Mouse (Mus musculus): ENCODE measurements around the gene Gdi2. TPM values are rescaled to one million over a fixed set of nuclear protein-coding genes. Genes with fewer than 3 reads are reported as not detected.
"Not testable (repeated sequence)": the region's sequence is repeated elsewhere in the genome, so short reads cannot be mapped to it uniquely, and the experiment has no call there.

Gdi2 gene
- polyA plus RNA-seq (2015; fragmentation: Nextera tagmentation; extraction: Ambion mirVana) = 325 and 342 TPM in 2 replicates

DNA sequence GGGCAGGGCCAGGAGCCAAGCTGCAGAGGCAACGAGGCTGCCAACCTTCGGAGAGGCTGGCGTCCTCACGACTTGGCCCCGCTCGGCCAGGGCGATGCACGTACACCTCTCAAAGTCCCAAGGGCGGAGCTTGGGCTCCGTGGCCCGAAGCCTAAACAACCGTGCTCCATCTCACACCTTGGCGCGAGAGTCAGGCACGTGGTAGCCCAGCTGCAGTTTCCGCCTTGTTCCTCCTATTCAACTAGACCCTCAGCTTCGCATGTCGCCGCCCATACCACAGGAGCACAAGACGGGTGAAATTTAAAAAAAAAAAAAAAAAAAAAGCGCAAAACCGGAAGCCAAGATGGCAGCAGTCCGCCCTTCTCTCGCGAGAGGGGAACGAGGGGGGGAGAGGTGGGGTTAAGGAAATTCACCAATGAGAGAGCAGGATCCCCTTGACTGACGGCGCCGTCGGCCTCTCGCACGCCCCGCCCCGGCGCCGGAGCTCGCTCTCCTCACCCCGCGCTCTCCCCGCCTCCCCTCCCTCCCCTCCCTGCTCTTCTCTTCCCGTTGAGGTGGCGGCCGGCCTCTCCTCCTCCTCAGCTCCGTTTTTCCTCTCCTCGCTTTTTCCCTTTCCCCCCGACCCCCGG lies at the start of gene Gdi2:
TSS of gene Gdi2 (plus strand) at position 470 of the 629 bp plus-strand sequence.
- H3K9me3 ChIP-seq (replicated peaks; ENCODE audit: control insufficient read depth, low read length) = 0 out of 2 replicates have a peak, but pooled peaks cover 5% of the 10 kb centered on the region
- H3K4me1 ChIP-seq (ENCODE audit: control insufficient read depth, insufficient read depth, low read length) = peaks cover 28% of the 10 kb centered on the region
- WGBS = 1% methylated on average over 33 of the region's 47 CpGs
- ATAC-seq (replicated peaks; ENCODE audit: extremely low read depth, insufficient read depth, low FRiP score) = peak; percentile 98
- H3K9ac ChIP-seq (ENCODE audit: low read length) = peak within 1 kb of the TSS; percentile 100
- H3K4me2 ChIP-seq (ENCODE audit: low read depth, low read length) = peak within 1 kb of the TSS; percentile 89
- H3K27me3 ChIP-seq (ENCODE audit: control insufficient read depth, insufficient read depth, low read length) = no peaks in the 10 kb centered on the region
- H3K4me3 ChIP-seq (ENCODE audit: low read length) = peak within 1 kb of the TSS; percentile 100
- peak within 1 kb of the TSS; percentile 99 for H3K27ac ChIP-seq (ENCODE audit: low read length)
- H3K36me3 ChIP-seq (ENCODE audit: control insufficient read depth, insufficient read depth) = no peaks in the 10 kb centered on the region

DNA sequence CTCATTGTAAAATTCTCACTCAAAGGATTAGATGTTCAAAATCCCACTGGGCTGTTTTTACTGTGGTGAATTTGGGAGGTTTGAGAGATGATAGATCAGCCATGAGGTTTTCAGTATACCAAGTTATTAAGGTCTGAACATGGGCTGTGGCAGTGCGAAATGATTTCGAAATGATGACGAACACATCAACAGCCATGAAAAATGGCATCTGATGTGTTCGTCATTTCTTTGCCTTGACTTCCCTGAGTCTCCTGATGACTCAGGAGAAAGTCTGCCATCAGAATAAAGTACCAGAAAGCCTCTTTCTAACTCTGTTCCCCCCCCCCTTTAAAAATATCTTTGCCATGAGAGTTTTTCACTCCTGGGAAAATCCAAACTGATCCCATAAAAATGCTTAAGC lies 42.3 kb upstream of the Gdi2 start:
- no peak for ATAC-seq (replicated peaks; ENCODE audit: extremely low read depth, insufficient read depth, low FRiP score)
- Histone ChIP-seq H3K4me2 (ENCODE audit: low read depth, low read length) (no peak overlapping the region), H3K27me3 (ENCODE audit: control insufficient read depth, insufficient read depth, low read length) (no peaks in the 10 kb centered on the region), H3K9me3 (replicated peaks; ENCODE audit: control insufficient read depth, low read length) (no peaks in the 10 kb centered on the region), H3K4me3 (ENCODE audit: low read length) (no peak overlapping the region), H3K27ac (ENCODE audit: low read length) (no peak overlapping the region), H3K36me3 (ENCODE audit: control insufficient read depth, insufficient read depth) (no peaks in the 10 kb centered on the region; the same call in 1 of the 2 replicates), H3K9ac (ENCODE audit: low read length) (no peak overlapping the region), H3K4me1 (ENCODE audit: control insufficient read depth, insufficient read depth, low read length) (no peaks in the 10 kb centered on the region; the same call in 1 of the 2 replicates)
- WGBS = 83% methylated on average over 4 of the region's 4 CpGs

DNA sequence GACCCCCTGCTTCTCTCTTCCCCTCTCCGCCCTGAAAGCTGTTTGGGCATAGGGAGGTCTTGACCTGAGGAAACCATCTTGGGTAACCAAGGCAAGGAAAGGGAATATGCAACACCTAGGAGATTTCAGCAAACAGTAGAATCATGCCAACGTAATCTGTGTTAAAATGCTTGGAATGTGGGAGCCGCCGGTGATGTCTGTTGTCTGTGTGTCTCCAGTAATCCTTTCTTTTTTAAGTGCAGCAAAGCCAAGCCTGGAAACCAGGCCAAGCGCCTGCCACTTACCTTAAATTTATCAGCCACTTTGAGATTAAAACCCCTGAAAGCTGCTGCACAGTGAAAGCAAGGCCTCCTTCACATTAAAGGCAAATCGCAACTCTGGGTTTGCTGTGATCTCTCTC lies 36.8 kb upstream of the Gdi2 start:
- H3K4me3 ChIP-seq (ENCODE audit: low read length); ATAC-seq (replicated peaks; ENCODE audit: extremely low read depth, insufficient read depth, low FRiP score); H3K36me3 ChIP-seq (ENCODE audit: control insufficient read depth, insufficient read depth); H3K9ac ChIP-seq (ENCODE audit: low read length); H3K9me3 ChIP-seq (replicated peaks; ENCODE audit: control insufficient read depth, low read length); H3K27me3 ChIP-seq (ENCODE audit: control insufficient read depth, insufficient read depth, low read length); H3K4me1 ChIP-seq (ENCODE audit: control insufficient read depth, insufficient read depth, low read length); H3K4me2 ChIP-seq (ENCODE audit: low read depth, low read length); H3K27ac ChIP-seq (ENCODE audit: low read length): not testable (repeated sequence)
- 40% methylated on average over 6 of the region's 6 CpGs for WGBS

DNA sequence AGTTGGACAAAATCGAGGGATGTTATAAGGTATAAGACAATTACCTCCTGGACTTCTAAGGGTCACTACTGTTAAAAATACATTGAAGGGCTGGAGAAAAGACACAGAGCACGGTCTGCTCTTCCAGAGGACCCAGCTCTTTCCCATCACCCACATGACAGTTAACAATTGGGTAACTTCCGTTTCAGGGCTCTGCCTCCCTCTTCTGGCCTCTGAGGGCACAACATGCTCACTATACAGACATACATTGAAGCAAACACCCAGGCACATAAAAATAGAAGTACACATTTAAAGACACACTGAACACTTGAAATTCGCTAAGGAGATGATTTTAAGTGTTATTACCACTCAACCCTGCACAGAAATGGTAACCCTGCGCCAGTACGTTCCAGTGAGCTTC lies 22.5 kb upstream of the Gdi2 start:
- ATAC-seq (replicated peaks; ENCODE audit: extremely low read depth, insufficient read depth, low FRiP score); H3K27ac ChIP-seq (ENCODE audit: low read length); H3K9me3 ChIP-seq (replicated peaks; ENCODE audit: control insufficient read depth, low read length); H3K27me3 ChIP-seq (ENCODE audit: control insufficient read depth, insufficient read depth, low read length); H3K4me3 ChIP-seq (ENCODE audit: low read length); H3K4me1 ChIP-seq (ENCODE audit: control insufficient read depth, insufficient read depth, low read length); H3K4me2 ChIP-seq (ENCODE audit: low read depth, low read length); H3K36me3 ChIP-seq (ENCODE audit: control insufficient read depth, insufficient read depth); H3K9ac ChIP-seq (ENCODE audit: low read length): not testable (repeated sequence)
- 76% methylated on average over 6 of the region's 6 CpGs for WGBS

DNA sequence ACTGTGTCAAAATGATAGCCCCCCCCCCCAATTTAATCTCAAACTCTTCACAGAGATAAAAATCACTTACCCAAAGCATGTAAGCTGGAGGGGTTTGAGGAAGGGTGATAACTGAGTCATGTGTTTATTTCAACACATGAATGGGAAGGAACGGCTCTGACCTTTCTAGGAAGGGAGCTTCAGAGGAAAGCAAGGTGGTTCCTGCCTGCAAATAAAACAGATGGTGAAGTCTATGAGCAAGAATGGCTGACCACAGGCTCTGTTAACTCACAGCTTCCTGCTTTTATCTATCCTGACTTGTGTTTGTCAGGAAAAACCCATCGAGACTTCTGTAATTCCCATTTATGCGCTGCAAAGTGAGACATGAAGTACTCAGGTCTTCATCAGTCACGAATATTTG lies 18.5 kb upstream of the Gdi2 start:
- peaks cover 13% of the 10 kb centered on the region for H3K4me1 ChIP-seq (ENCODE audit: control insufficient read depth, insufficient read depth, low read length)
- H3K9me3 ChIP-seq (replicated peaks; ENCODE audit: control insufficient read depth, low read length); H3K36me3 ChIP-seq (ENCODE audit: control insufficient read depth, insufficient read depth); H3K27me3 ChIP-seq (ENCODE audit: control insufficient read depth, insufficient read depth, low read length); ATAC-seq (replicated peaks; ENCODE audit: extremely low read depth, insufficient read depth, low FRiP score); H3K9ac ChIP-seq (ENCODE audit: low read length); H3K4me3 ChIP-seq (ENCODE audit: low read length); H3K4me2 ChIP-seq (ENCODE audit: low read depth, low read length); H3K27ac ChIP-seq (ENCODE audit: low read length): not testable (repeated sequence)
- WGBS = 24% methylated on average over 2 of the region's 4 CpGs

DNA sequence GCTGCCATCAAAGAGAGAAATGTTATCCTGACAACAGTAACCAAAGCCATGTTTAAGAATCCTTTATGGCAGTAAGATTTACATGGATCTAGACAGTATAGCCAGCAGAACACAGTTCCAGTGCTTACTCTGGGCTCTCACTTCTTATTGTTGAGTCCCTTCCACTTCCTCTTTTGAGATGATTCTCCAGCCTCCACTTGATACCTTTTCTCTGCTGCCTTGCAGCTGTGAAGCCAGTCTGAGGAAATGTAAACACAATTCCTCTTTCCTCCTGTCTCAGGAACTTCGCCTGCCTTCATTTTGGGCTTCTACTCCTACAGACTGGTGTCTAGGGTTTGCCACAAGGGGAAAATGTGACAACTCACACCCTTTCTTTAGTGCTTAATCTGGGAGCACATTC lies 17.9 kb upstream of the Gdi2 start:
- ATAC-seq (replicated peaks; ENCODE audit: extremely low read depth, insufficient read depth, low FRiP score); H3K9me3 ChIP-seq (replicated peaks; ENCODE audit: control insufficient read depth, low read length); H3K4me3 ChIP-seq (ENCODE audit: low read length); H3K27me3 ChIP-seq (ENCODE audit: control insufficient read depth, insufficient read depth, low read length); H3K36me3 ChIP-seq (ENCODE audit: control insufficient read depth, insufficient read depth); H3K27ac ChIP-seq (ENCODE audit: low read length); H3K4me2 ChIP-seq (ENCODE audit: low read depth, low read length); H3K9ac ChIP-seq (ENCODE audit: low read length): not testable (repeated sequence)
- 45% methylated on average over 1 of the region's 1 CpGs for WGBS
- H3K4me1 ChIP-seq (ENCODE audit: control insufficient read depth, insufficient read depth, low read length) = peaks cover 13% of the 10 kb centered on the region

DNA sequence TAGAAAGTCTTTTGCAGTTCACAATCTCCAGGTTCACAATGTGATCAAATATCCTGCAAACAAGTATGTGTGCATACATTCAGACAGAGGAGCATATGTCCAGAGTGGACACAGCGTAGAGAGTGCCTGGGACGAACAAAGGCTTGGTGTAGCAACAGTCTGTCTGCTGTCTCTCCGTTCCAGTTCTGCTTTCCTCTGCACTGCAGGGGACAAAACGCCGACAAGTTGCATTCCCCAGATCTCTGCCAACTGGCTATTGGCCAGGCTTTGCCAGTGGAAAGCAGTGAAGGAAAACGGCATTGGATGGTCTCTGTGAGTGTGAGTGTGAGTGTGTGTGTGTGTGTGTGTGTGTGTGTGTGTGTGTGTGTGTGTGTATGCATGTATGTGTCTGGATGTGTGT lies 14.4 kb upstream of the Gdi2 start:
- 19% methylated on average over 6 of the region's 6 CpGs for WGBS
- ATAC-seq (replicated peaks; ENCODE audit: extremely low read depth, insufficient read depth, low FRiP score) = no peak
- Histone ChIP-seq H3K9ac (ENCODE audit: low read length) (peak overlapping the region; percentile 34; the same call in 1 of the 2 replicates), H3K4me2 (ENCODE audit: low read depth, low read length) (peak overlapping the region; percentile 36), H3K36me3 (ENCODE audit: control insufficient read depth, insufficient read depth) (no peaks in the 10 kb centered on the region), H3K4me3 (ENCODE audit: low read length) (no peak overlapping the region), H3K9me3 (replicated peaks; ENCODE audit: control insufficient read depth, low read length) (no peaks in the 10 kb centered on the region), H3K27ac (ENCODE audit: low read length) (peak overlapping the region; percentile 11; the same call in 1 of the 2 replicates), H3K4me1 (ENCODE audit: control insufficient read depth, insufficient read depth, low read length) (peaks cover 15% of the 10 kb centered on the region), H3K27me3 (ENCODE audit: control insufficient read depth, insufficient read depth, low read length) (no peaks in the 10 kb centered on the region)

DNA sequence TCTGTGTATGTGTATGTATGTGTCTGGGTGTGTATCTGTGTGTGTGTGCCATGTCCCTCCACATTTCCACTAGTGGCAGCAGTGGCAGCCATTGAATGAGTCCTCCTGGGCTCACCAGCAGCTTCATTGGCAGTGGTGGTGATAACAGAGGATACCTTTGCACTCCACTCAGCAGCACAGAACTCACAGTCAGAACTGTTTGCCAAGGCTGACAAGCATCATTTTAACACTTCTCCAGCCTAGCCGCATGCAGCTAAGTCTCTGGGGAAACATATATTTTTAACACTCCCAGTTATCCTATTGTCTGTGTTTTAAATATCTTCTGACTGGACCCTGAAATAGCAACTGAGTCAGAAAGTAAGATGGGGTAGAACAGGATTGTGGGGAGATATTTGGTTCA lies 13.9 kb upstream of the Gdi2 start:
- peaks cover 15% of the 10 kb centered on the region for H3K4me1 ChIP-seq (ENCODE audit: control insufficient read depth, insufficient read depth, low read length)
- no peak overlapping the region for H3K9ac ChIP-seq (ENCODE audit: low read length)
- no peaks in the 10 kb centered on the region for H3K36me3 ChIP-seq (ENCODE audit: control insufficient read depth, insufficient read depth)
- H3K27me3 ChIP-seq (ENCODE audit: control insufficient read depth, insufficient read depth, low read length) = no peaks in the 10 kb centered on the region
- ATAC-seq (replicated peaks; ENCODE audit: extremely low read depth, insufficient read depth, low FRiP score) = no peak; the same call in 1 of the 2 replicates
- 23% methylated on average over 1 of the region's 1 CpGs for WGBS
- no peaks in the 10 kb centered on the region for H3K9me3 ChIP-seq (replicated peaks; ENCODE audit: control insufficient read depth, low read length)
- H3K4me2 ChIP-seq (ENCODE audit: low read depth, low read length) = no peak overlapping the region
- H3K27ac ChIP-seq (ENCODE audit: low read length) = no peak overlapping the region
- H3K4me3 ChIP-seq (ENCODE audit: low read length) = no peak overlapping the region

DNA sequence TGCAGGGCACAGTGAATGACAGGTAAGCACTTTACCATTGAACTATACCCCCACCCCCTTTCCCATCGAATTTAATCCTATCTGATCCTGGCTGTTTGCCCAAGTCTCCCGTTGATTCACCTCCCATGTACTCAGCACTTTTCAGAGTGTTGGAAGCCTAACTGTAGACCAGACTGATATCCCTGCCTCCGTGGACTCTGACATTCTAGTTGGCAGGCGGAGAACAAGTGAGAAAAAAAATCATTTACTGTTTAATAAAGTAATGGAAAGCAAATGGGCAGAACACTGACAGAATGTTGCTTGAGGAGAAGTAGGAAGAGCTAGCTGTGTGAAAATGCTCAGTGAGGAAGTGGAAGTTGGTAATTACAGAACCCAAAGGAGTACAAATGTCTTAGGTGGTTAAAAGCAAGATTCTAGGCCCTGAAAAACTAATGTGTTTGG lies 12.2 kb upstream of the Gdi2 start:
- Histone ChIP-seq H3K27me3 (ENCODE audit: control insufficient read depth, insufficient read depth, low read length) (no peaks in the 10 kb centered on the region), H3K9me3 (replicated peaks; ENCODE audit: control insufficient read depth, low read length) (no peaks in the 10 kb centered on the region), H3K4me1 (ENCODE audit: control insufficient read depth, insufficient read depth, low read length) (peaks cover 15% of the 10 kb centered on the region), H3K9ac (ENCODE audit: low read length) (no peak overlapping the region), H3K36me3 (ENCODE audit: control insufficient read depth, insufficient read depth) (no peaks in the 10 kb centered on the region), H3K4me2 (ENCODE audit: low read depth, low read length) (no peak overlapping the region), H3K27ac (ENCODE audit: low read length) (no peak overlapping the region), H3K4me3 (ENCODE audit: low read length) (no peak overlapping the region)
- no peak for ATAC-seq (replicated peaks; ENCODE audit: extremely low read depth, insufficient read depth, low FRiP score)
- 45% methylated on average over 4 of the region's 4 CpGs for WGBS

All from heart, embryonic 16.5 days (tissue).